Mouse (Mus musculus) c-Kit-positive CD71-positive TER-119-negative erythroid progenitor cells, embryonic 14.5 days (primary cell): Measurements from ENCODE around the gene Nr1h4.

Experiments
- DNase-seq: peaks from one replicate; pipeline ENCODE4 v3.0.0-alpha.2; 2013; ENCODE audit warnings: low read depth

The Nr1h4 gene

GRCm38 (mm10) chr10:89521790-89522431 is 11.5 kb downstream of the Nr1h4 start:
- no peak for DNase-seq

GRCm38 (mm10) chr10:89520381-89520780 is 13.0 kb downstream of the Nr1h4 start:
- no peak for DNase-seq

- DNase-seq: no peak
These were observed 14.2 kb downstream of the Nr1h4 start for GRCm38 (mm10) chr10:89519226-89519625.

GRCm38 (mm10) chr10:89518365-89518764 is 15.0 kb downstream of the Nr1h4 start:
- no peak for DNase-seq

- no peak for DNase-seq
These were observed 17.6 kb downstream of the Nr1h4 start for GRCm38 (mm10) chr10:89515813-89516212.

- DNase-seq: no peak
These were observed 20.8 kb downstream of the Nr1h4 start for GRCm38 (mm10) chr10:89512562-89512961.

- DNase-seq: no peak
These were observed 22.8 kb downstream of the Nr1h4 start for GRCm38 (mm10) chr10:89510547-89510946.

GRCm38 (mm10) chr10:89508567-89508966 is 24.8 kb downstream of the Nr1h4 start:
- DNase-seq: no peak

GRCm38 (mm10) chr10:89506479-89506878 is 26.9 kb downstream of the Nr1h4 start:
- no peak for DNase-seq

- no peak for DNase-seq
These were observed 27.8 kb downstream of the Nr1h4 start for GRCm38 (mm10) chr10:89505592-89505955.

GRCm38 (mm10) chr10:89504952-89505591 is 28.3 kb downstream of the Nr1h4 start:
- no peak for DNase-seq

- no peak for DNase-seq
These were observed 30.3 kb downstream of the Nr1h4 start for GRCm38 (mm10) chr10:89502986-89503560.

GRCm38 (mm10) chr10:89501902-89502301 is 31.5 kb downstream of the Nr1h4 start:
- DNase-seq: no peak

- DNase-seq: peak; percentile 20
These were observed 37.8 kb downstream of the Nr1h4 start for GRCm38 (mm10) chr10:89495537-89495936.

GRCm38 (mm10) chr10:89491321-89491720 is 42.1 kb downstream of the Nr1h4 start:
- no peak for DNase-seq

- DNase-seq: no peak
These were observed 43.1 kb downstream of the Nr1h4 start for GRCm38 (mm10) chr10:89490250-89490649.

- no peak for DNase-seq
These were observed 43.9 kb downstream of the Nr1h4 start for GRCm38 (mm10) chr10:89489459-89489858.

GRCm38 (mm10) chr10:89486995-89487742 is 46.2 kb downstream of the Nr1h4 start:
- no peak for DNase-seq

GRCm38 (mm10) chr10:89484907-89485306 is 48.5 kb downstream of the Nr1h4 start:
- no peak for DNase-seq

GRCm38 (mm10) chr10:89483812-89484602 is 49.4 kb downstream of the Nr1h4 start:
- DNase-seq: no peak

GRCm38 (mm10) chr10:89483113-89483512 is 50.3 kb downstream of the Nr1h4 start:
- DNase-seq: no peak

GRCm38 (mm10) chr10:89482142-89482681 is 51.2 kb downstream of the Nr1h4 start:
- DNase-seq: no peak
